Mouse (Mus musculus): ENCODE data around the gene a. TPM values are rescaled to one million over a fixed set of nuclear protein-coding genes. Genes with fewer than 3 reads are reported as not detected.
"Not testable (repeated sequence)": the region's sequence is repeated elsewhere in the genome, so short reads cannot be mapped to it uniquely, and the experiment has no call there.

Gene a
- total RNA-seq, 2 experiments from 2014 or later, result not detected

- DNase-seq, result no peak
Measured at GRCm38 (mm10) chr2:154836537-154836936, 45.3 kb downstream of the a start.

- no peak for DNase-seq
Measured at GRCm38 (mm10) chr2:154848086-154848485, 56.9 kb downstream of the a start.

- DNase-seq, result peak; percentile 50 to 67
Measured at GRCm38 (mm10) chr2:154855383-154855782, 64.2 kb downstream of the a start.

- DNase-seq, result no peak
Measured at GRCm38 (mm10) chr2:154863672-154864071, 72.5 kb downstream of the a start.

- DNase-seq, result no peak
Measured at GRCm38 (mm10) chr2:154865696-154866095, 74.5 kb downstream of the a start.

- DNase-seq, result no peak
Measured at GRCm38 (mm10) chr2:154868106-154868505, 76.9 kb downstream of the a start.

- no peak for DNase-seq
Measured at GRCm38 (mm10) chr2:154869954-154870641, 78.9 kb downstream of the a start.

- no peak for DNase-seq
Measured at GRCm38 (mm10) chr2:154876621-154877020, 85.4 kb downstream of the a start.

GRCm38 (mm10) chr2:154891585-154891984, 100.4 kb downstream of the a start:
- DNase-seq, result no peak

GRCm38 (mm10) chr2:154892201-154893044, 101.2 kb downstream of the a start, which contains the start of gene Eif2s2:
TSS of gene Eif2s2 (minus strand) at chr2:154892935.
- peak; percentile 96 for DNase-seq

GRCm38 (mm10) chr2:154893045-154893385, 101.8 kb downstream of the a start:
- no peak for DNase-seq

GRCm38 (mm10) chr2:154893548-154893947, 102.3 kb downstream of the a start:
- DNase-seq, result no peak

- not testable (repeated sequence) for DNase-seq
Measured at GRCm38 (mm10) chr2:154899004-154899403, 107.8 kb downstream of the a start.

GRCm38 (mm10) chr2:154899412-154899811, 108.2 kb downstream of the a start:
- not testable (repeated sequence) for DNase-seq

GRCm38 (mm10) chr2:154902111-154902510, 110.9 kb downstream of the a start:
- no peak for DNase-seq

- DNase-seq, result no peak
Measured at GRCm38 (mm10) chr2:154905796-154906195, 114.6 kb downstream of the a start.

- DNase-seq, result not testable (repeated sequence)
Measured at GRCm38 (mm10) chr2:154908223-154908622, 117.0 kb downstream of the a start.

- DNase-seq, result no peak
Measured at GRCm38 (mm10) chr2:154909789-154910188, 118.6 kb downstream of the a start.

GRCm38 (mm10) chr2:154915922-154916541, 124.8 kb downstream of the a start:
- no peak for DNase-seq

GRCm38 (mm10) chr2:154916547-154916946, 125.3 kb downstream of the a start:
- peak; percentile 10 to 46 for DNase-seq

- DNase-seq, result no peak
Measured at GRCm38 (mm10) chr2:154917866-154918641, 126.9 kb downstream of the a start.

- DNase-seq, result no peak
Measured at GRCm38 (mm10) chr2:154920896-154921295, 129.7 kb downstream of the a start.

Measured in adrenal gland, postnatal 36 days (tissue).